Mouse (Mus musculus) lung, embryonic 14.5 days (tissue): ENCODE data around the gene Gphn. TPM values are rescaled to one million over a fixed set of nuclear protein-coding genes. Genes with fewer than 3 reads are reported as not detected.

ENCODE experiments used
- ATAC-seq: fragments of 200-750 bp; cut with Nextera tagmentation; 2 replicates; pipeline ENCODE4 v1.8.0; 2017; ENCODE audit warnings: mild to moderate bottlenecking, moderate TSS enrichment, moderate library complexity; ENCODE audit not compliant: insufficient read depth
- DNase-seq: peaks from one replicate; pipeline ENCODE4 v3.0.0-alpha.2; 2015
- H3K27ac ChIP-seq: fragments of 300-500 bp; sonication (generic); 2 replicates; pipeline ENCODE4 v1.5.1; 2014; ENCODE audit warnings: low read depth, mild to moderate bottlenecking, moderate library complexity
- H3K27me3 ChIP-seq: fragments of 300-500 bp; sonication (generic); 2 replicates; pipeline ENCODE4 v1.6.1; 2014; ENCODE audit warnings: low read length, control low read depth; ENCODE audit not compliant: insufficient read depth
- H3K36me3 ChIP-seq: fragments of 300-500 bp; sonication (generic); 2 replicates; pipeline ENCODE4 v1.6.1; 2014; ENCODE audit warnings: control low read depth; ENCODE audit not compliant: insufficient read depth
- H3K4me1 ChIP-seq: fragments of 300-500 bp; sonication (generic); 2 replicates; pipeline ENCODE4 v1.6.1; 2014; ENCODE audit warnings: antibody characterized with exemption, control low read depth; ENCODE audit not compliant: insufficient read depth
- H3K4me2 ChIP-seq: fragments of 300-500 bp; sonication (generic); 2 replicates; pipeline ENCODE4 v1.6.1; 2014; ENCODE audit warnings: mild to moderate bottlenecking
- H3K4me3 ChIP-seq: fragments of 300-500 bp; sonication (generic); 2 replicates; pipeline ENCODE4 v1.5.1; 2014; ENCODE audit warnings: low read depth, low read length
- H3K9ac ChIP-seq: fragments of 300-500 bp; sonication (generic); 2 replicates; pipeline ENCODE4 v1.6.1; 2014
- H3K9me3 ChIP-seq: fragments of 300-500 bp; sonication (generic); 2 replicates; pipeline ENCODE4 v1.6.1; 2016; ENCODE audit warnings: low read depth, low read length, control low read depth
- CTCF ChIP-seq: IDR thresholded peaks from 2 replicates; pipeline ENCODE4 v1.5.1; 2016; ENCODE audit warnings: antibody characterized with exemption, low read depth
- WGBS: fragments of 180-500 bp; shearing (Covaris S2); extraction: QIAGEN DNeasy Blood & Tissue Kit; methylation state at CpG from one replicate; pipeline ENCODE4 v1.1.7; 2014; 5-methylcytosine and 5-hydroxymethylcytosine counted together
- polyA plus RNA-seq: library from polyadenylated mRNA; unstranded; fragments of >200 nt; fragmentation: Nextera tagmentation; extraction: Ambion mirVana; gene quantifications from 2 replicates; pipeline ENCODE4 v1.2.1, GENCODE M21; 2014

Gene Gphn
- polyA plus RNA-seq, 1 experiment from 2014 or later: 18.1 TPM

DNA sequence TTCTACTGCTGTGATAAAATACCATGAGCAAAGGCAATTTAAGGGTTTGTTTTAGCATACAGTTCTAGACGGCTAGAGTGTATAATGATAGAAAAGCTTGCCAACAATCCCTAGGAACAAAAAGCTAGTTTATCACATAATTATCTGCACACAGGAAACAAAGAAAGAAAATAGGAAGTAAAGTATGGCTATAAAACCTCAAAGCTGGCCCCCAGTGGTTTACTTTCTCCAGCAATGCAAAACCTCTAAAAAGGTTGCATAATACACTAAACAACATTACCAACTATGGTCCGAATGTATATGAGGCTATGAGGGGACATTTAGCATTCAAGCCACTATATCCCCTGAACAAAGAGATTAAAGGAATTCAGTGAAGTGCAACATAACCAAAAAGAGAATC, 405.6 kb downstream of the Gphn start:
- Histone ChIP-seq H3K4me3 (no peak overlapping the region), H3K4me2 (no peak overlapping the region), H3K4me1 (no peaks in the 10 kb centered on the region), H3K27me3 (no peaks in the 10 kb centered on the region), H3K9me3 (no peaks in the 10 kb centered on the region), H3K36me3 (no peaks in the 10 kb centered on the region), H3K27ac (no peak overlapping the region), H3K9ac (no peak overlapping the region)
- DNase-seq: no peak
- ATAC-seq: no peak
- 66% methylated on average over 2 of the region's 2 CpGs for WGBS
- TF ChIP-seq CTCF: no peak

DNA sequence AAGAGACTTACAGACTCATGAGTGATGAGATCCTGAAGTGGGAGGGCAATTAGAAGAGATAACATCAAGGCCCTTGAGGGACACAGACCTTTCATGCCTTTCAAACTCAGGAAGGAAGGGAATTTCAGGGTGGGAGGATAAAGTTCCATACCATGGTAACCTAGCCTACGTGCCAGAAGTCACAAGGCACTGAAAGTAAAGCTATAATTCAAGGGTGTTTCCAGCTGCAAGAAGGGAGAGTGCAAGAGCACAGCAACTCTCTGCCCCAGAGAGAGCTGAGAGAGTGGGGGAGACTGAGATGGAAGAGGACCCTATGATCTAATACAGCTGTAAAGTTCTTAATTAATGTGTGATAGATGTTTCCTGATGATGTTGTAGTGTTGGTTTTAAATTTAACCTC, 413.3 kb downstream of the Gphn start:
- DNase-seq: no peak
- H3K27ac ChIP-seq: no peak overlapping the region
- no peak overlapping the region for H3K4me3 ChIP-seq
- no peaks in the 10 kb centered on the region for H3K4me1 ChIP-seq
- no peak overlapping the region for H3K4me2 ChIP-seq
- WGBS: 16% methylated on average over 1 of the region's 1 CpGs
- no peaks in the 10 kb centered on the region for H3K9me3 ChIP-seq
- TF ChIP-seq CTCF: no peak
- ATAC-seq: no peak
- H3K27me3 ChIP-seq: no peaks in the 10 kb centered on the region
- H3K36me3 ChIP-seq: no peaks in the 10 kb centered on the region
- no peak overlapping the region for H3K9ac ChIP-seq

DNA sequence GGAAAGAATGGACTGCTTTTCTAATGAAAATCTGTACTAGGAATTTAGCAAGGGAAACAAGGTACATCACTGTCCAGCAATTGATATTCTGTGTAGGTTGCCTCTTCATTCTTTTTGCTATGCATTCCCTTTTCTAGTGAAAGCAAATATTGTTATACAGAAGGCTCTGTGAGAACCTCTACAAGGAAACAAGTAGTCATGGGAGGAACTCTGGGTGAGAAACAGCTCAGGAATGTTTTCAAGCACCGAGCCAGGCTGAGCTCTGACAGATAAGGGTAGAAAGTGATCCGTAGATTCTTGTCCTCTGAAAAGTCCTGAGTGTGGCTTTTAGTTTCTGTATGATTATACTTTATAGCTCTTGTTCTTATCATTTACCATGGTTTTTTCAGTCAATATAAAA, 413.9 kb downstream of the Gphn start:
- Histone ChIP-seq H3K27me3 (no peaks in the 10 kb centered on the region), H3K4me2 (no peak overlapping the region), H3K36me3 (no peaks in the 10 kb centered on the region), H3K9ac (no peak overlapping the region), H3K4me3 (no peak overlapping the region), H3K27ac (no peak overlapping the region), H3K9me3 (no peaks in the 10 kb centered on the region), H3K4me1 (no peaks in the 10 kb centered on the region)
- DNase-seq (peak; percentile 13), ATAC-seq (no peak)
- no peak for TF ChIP-seq CTCF
- WGBS: 17% methylated on average over 2 of the region's 2 CpGs

DNA sequence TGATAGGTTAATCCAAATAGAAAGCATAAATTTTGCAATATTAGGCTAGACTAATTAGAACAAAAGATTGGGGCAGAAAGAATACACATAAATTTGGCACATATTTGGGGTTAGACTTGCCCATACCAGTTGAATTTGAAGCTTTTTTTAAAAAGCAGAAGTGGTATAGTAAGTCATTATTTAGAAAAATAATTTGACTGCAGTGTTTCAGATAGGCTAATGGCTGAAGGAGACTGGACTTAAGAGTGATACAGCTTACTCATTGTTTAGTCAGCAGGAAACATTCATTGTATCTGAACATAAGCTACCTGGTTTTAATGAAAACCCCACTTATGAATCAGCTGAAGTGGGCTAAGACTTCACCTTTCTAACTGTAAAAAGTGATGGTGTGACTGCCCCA, 415.0 kb downstream of the Gphn start:
- no peak for TF ChIP-seq CTCF
- no peak for DNase-seq
- Histone ChIP-seq H3K36me3 (no peaks in the 10 kb centered on the region), H3K27ac (no peak overlapping the region), H3K9ac (no peak overlapping the region), H3K4me3 (no peak overlapping the region), H3K4me2 (no peak overlapping the region), H3K4me1 (no peaks in the 10 kb centered on the region), H3K9me3 (no peaks in the 10 kb centered on the region), H3K27me3 (no peaks in the 10 kb centered on the region)
- no peak for ATAC-seq

DNA sequence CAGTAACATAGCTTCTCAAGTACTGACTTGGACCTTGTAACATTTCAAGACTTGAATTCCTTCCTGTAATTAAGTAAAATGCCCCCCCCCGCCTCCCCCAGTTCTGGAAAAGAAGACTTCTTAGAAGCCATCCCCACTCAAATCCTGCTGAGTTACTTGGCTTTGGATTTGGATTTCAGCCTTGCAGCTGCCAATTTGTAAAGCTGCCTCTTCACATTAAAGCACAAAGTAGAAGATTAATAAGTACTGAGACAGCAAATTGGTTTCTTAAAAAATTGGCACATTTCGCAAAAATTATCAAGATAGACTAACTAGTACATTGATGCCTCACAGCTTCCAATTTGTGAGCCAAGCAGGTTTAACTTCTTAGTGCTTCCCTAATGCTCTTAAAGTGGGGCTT, 417.5 kb downstream of the Gphn start:
- TF ChIP-seq CTCF: no peak
- Histone ChIP-seq H3K9ac (no peak overlapping the region), H3K36me3 (no peaks in the 10 kb centered on the region), H3K4me3 (no peak overlapping the region), H3K9me3 (no peaks in the 10 kb centered on the region), H3K4me2 (no peak overlapping the region), H3K4me1 (no peaks in the 10 kb centered on the region), H3K27me3 (no peaks in the 10 kb centered on the region), H3K27ac (no peak overlapping the region)
- 85% methylated on average over 2 of the region's 2 CpGs for WGBS
- DNase-seq (peak; percentile 7), ATAC-seq (no peak)

DNA sequence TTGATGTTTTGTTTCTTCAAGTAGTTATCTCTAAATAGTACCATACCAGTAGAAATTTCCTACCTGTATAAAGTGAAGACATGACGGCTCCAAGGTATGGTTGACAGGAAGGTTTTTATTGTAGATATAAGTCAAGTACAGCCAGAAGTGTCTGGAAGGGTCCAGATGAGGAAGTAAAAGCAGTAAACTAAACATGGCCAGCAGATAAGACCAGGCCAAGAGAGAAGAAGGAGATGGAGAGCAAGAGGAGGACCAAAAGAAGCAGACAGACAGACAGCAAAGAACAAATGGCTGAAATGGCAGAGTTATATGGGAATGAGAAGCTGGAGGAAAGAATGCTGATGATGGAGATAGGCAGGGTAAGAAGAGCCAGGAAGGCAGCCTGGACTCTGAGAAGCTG, 419.1 kb downstream of the Gphn start:
- H3K27me3 ChIP-seq: no peaks in the 10 kb centered on the region
- DNase-seq (no peak), ATAC-seq (no peak)
- H3K4me1 ChIP-seq: no peaks in the 10 kb centered on the region
- no peak for TF ChIP-seq CTCF
- H3K4me3 ChIP-seq: no peak overlapping the region
- no peaks in the 10 kb centered on the region for H3K36me3 ChIP-seq
- no peaks in the 10 kb centered on the region for H3K9me3 ChIP-seq
- 68% methylated on average over 1 of the region's 1 CpGs for WGBS
- H3K9ac ChIP-seq: no peak overlapping the region
- H3K27ac ChIP-seq: no peak overlapping the region
- H3K4me2 ChIP-seq: no peak overlapping the region

DNA sequence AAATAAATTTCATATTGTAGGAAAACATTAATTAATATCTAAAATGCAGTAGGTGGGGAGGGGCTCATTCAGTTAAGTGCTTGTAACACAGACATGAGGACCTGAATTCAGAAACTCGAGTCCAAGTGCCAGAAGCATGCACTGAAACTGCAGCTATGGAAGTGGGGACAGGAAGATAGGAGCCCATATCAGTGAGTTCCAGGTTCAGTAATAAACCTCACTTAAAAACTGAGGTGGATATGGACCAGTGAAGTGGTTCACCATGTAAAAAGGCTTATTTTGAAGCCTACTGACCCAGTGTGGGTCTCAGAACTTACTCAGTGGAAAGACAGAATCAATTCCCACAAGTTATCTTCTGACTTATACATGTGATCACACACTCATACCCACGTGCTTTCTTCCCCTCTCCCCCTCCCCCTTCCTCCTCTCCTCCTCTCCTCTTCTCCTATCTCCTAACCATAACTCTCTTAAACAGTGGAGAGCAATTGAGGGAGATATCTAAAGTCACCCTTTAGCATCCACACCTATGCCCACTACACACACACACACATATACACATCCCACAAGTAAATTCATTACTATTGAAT, 433.6 kb downstream of the Gphn start:
- no peaks in the 10 kb centered on the region for H3K27me3 ChIP-seq
- H3K4me3 ChIP-seq: no peak overlapping the region
- no peak overlapping the region for H3K4me2 ChIP-seq
- no peaks in the 10 kb centered on the region for H3K9me3 ChIP-seq
- no peak overlapping the region for H3K9ac ChIP-seq
- no peaks in the 10 kb centered on the region for H3K36me3 ChIP-seq
- no peaks in the 10 kb centered on the region for H3K4me1 ChIP-seq
- no peak for TF ChIP-seq CTCF
- no peak overlapping the region for H3K27ac ChIP-seq
- ATAC-seq (no peak), DNase-seq (no peak)
- WGBS: 24% methylated on average over 2 of the region's 2 CpGs
